Mouse (Mus musculus) thymus, postnatal 36 days (tissue): ENCODE measurements at regions not wholly inside any gene's neighbourhood (a gene's known extent, or its start where the extent isn't known, plus 50 kb on each side); places are given as distances from the start of the nearest gene placed in this dataset.

ENCODE experiments used
- DNase-seq, 2 experiments: peaks; one replicate each; pipeline ENCODE4 v3.0.0; 2022; ENCODE audit warnings: mixed read lengths in 2 of 2

DNA sequence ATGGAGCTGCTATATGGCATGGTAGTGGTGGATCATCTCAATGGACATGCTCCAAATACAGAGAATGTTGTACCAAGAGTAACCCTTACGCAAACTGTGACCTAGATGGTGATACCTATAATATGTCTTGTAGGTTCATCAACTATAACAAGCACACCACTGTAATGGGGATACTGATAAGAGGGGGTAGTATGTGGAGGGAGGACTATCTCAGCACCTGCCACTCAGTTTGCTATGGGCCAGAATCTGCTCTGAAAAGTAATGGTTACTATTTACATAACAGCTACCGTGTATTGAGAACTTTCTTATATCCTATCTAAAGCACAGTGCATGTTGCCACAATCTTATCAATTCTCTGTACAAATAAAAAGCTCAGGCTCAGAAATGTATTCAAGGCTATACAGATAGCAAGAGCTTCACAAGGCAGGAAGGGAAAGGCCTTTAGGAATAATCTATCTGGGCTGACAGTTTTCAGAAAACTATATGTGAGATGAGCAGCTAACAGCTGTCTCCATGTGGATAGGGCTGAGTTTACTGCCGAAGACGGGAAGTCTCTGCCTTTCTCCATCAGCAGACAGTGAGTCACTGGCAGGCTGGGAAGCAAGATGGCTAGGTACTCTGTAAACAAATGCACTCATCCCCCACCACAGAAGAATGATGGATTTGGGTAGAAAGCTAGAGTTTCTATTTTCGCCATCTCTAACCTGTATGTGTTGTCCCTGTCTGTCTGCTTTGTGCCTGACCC is 77.1 kb upstream of the Nck2 start:
- no peak for DNase-seq

- no peak for DNase-seq
Measured at GRCm38 (mm10) chr1:43371863-43372262, 72.5 kb upstream of the Nck2 start.

- DNase-seq = no peak
Measured at GRCm38 (mm10) chr1:43374946-43375345, 69.4 kb upstream of the Nck2 start.

GRCm38 (mm10) chr1:43375851-43376250 is 68.5 kb upstream of the Nck2 start:
- DNase-seq = no peak

- no peak for DNase-seq
Measured at GRCm38 (mm10) chr1:43377491-43378263, 66.7 kb upstream of the Nck2 start.

- DNase-seq = no peak
Measured at GRCm38 (mm10) chr1:43385008-43385407, 59.4 kb upstream of the Nck2 start.

GRCm38 (mm10) chr1:43394035-43394434 is 50.3 kb upstream of the Nck2 start:
- DNase-seq = no peak
